ENCODE assay signal across 24 mouse cellular contexts in the genomic region with DNA sequence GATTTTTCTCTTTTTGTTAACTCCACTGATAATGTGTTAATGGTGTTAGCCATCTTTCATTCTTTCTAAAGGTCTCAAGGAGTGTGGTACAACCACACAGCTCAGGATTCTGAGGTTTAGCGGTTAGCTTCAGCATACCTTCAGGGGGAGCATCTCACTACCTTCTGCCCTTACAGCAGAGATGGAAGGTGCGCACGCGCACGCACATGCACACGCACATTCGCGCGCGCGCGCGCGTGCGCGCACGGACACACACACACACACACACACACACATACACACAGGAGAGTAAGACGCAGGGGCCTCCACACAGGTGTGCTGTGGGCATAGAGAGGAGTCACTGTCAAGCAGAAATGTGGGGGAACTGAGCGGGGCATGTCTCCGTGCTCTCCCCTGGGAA. TPM values are rescaled to one million over a fixed set of nuclear protein-coding genes. Genes with fewer than 3 reads are reported as not detected.
"Had no signal": no experiment of that assay in that cellular context is flagged by ENCODE, and none has a peak within 500 bp of the region (broad histone marks: within the 10 kb centered on the region; RNA-seq: fewer than 3 reads in every experiment).

No protein-coding gene starts in this region.

- H3K36me3 ChIP-seq: lung, embryonic 15.5 days; midbrain, embryonic 13.5 days; midbrain, embryonic 15.5 days; neural tube, embryonic 12.5 days; stomach, embryonic 15.5 days had no signal

- H3K4me1 ChIP-seq: lung, embryonic 15.5 days; megakaryocyte, embryonic 14.5 days; midbrain, embryonic 13.5 days; midbrain, embryonic 15.5 days; neural tube, embryonic 12.5 days; stomach, embryonic 15.5 days had no signal

- DNase-seq: lung, adult 2 months; lung, postnatal 14 days; lung, postnatal 36 days; right cerebral cortex, postnatal 14 days; thymus, adult 2 months; thymus, postnatal 25 days; thymus, postnatal 4 days had no signal

- H3K9me3 ChIP-seq: lung, embryonic 15.5 days; megakaryocyte, embryonic 14.5 days; midbrain, embryonic 13.5 days; midbrain, embryonic 15.5 days; neural tube, embryonic 12.5 days; stomach, embryonic 15.5 days had no signal

- ATAC-seq: lung, postnatal 0 days; midbrain, embryonic 13.5 days; midbrain, embryonic 15.5 days had no signal

- H3K27me3 ChIP-seq: lung, embryonic 15.5 days; megakaryocyte, embryonic 14.5 days; midbrain, embryonic 13.5 days; midbrain, embryonic 15.5 days; neural tube, embryonic 12.5 days; stomach, embryonic 15.5 days had no signal

- H3K4me3 ChIP-seq: lung, embryonic 15.5 days; megakaryocyte, embryonic 14.5 days; midbrain, embryonic 13.5 days; midbrain, embryonic 15.5 days; neural tube, embryonic 12.5 days; stomach, embryonic 15.5 days had no signal

- H3K4me2 ChIP-seq: lung, embryonic 15.5 days; midbrain, embryonic 11.5 days; midbrain, embryonic 13.5 days; midbrain, embryonic 15.5 days; neural tube, embryonic 12.5 days; stomach, embryonic 15.5 days had no signal

- H3K27ac ChIP-seq: lung, embryonic 15.5 days; macrophage; midbrain, embryonic 13.5 days; midbrain, embryonic 15.5 days; neural tube, embryonic 12.5 days; stomach, embryonic 15.5 days; stomach, postnatal 0 days had no signal

- H3K9ac ChIP-seq: lung, embryonic 15.5 days; midbrain, embryonic 13.5 days; midbrain, embryonic 15.5 days; neural tube, embryonic 12.5 days; stomach, embryonic 15.5 days had no signal

RNA-seq across cellular contexts. Expression of gene Dmrt1, which starts 20.3 kb away (rescaled TPM):
- total RNA-seq: megakaryocyte progenitor cell, adult 5-6 weeks; midbrain, postnatal 0 days; monocyte, adult 5-6 weeks; neutrophil, adult 5-6 weeks had no signal
- polyA plus RNA-seq: lung, adult 2 months; lung, embryonic 15.5 days; lung, postnatal 0 days; macrophage; midbrain, embryonic 11.5 days; midbrain, embryonic 15.5 days; midbrain, postnatal 0 days; neural tube, embryonic 14.5 days; spleen, adult 2 months; stomach, embryonic 15.5 days; stomach, postnatal 0 days; thymus, adult 2 months; urinary bladder, adult 2 months had no signal
